Mouse (Mus musculus) limb, embryonic 14.5 days (tissue): Measurements from ENCODE around the gene Lyve1. TPM values are rescaled to one million over a fixed set of nuclear protein-coding genes. Genes with fewer than 3 reads are reported as not detected.
A peak's percentile ranks its signal among the peaks of the same experiment; 100 is the strongest.
"Not testable (repeated sequence)": the region's sequence is repeated elsewhere in the genome, so short reads cannot be mapped to it uniquely, and the experiment has no call there.

Source experiments
- ATAC-seq: fragments of 200-750 bp; cut with Nextera tagmentation; 2 replicates; pipeline ENCODE4 v1.8.0; 2017; ENCODE audit warnings: low read depth, moderate number of reproducible peaks, moderate TSS enrichment; ENCODE audit not compliant: low FRiP score
- DNase-seq: peaks from one replicate; pipeline ENCODE4 v3.0.0-alpha.2; 2015; ENCODE audit warnings: low spot score
- H3K27ac ChIP-seq: fragments of 300-500 bp; sonication (generic); replicated peaks from 2 replicates; pipeline ENCODE4 v1.5.1; 2014; ENCODE audit warnings: low read depth, mild to moderate bottlenecking, low read length, moderate library complexity, mixed read lengths
- H3K27me3 ChIP-seq: fragments of 300-500 bp; sonication (generic); 2 replicates; pipeline ENCODE4 v1.6.1; 2014; ENCODE audit warnings: low read length, mixed read lengths; ENCODE audit not compliant: control insufficient read depth, insufficient read depth
- H3K36me3 ChIP-seq: fragments of 300-500 bp; sonication (generic); 2 replicates; pipeline ENCODE4 v1.6.1; 2014; ENCODE audit warnings: mild to moderate bottlenecking, low read length, moderate library complexity, mixed read lengths; ENCODE audit not compliant: control insufficient read depth, insufficient read depth
- H3K4me1 ChIP-seq: fragments of 300-500 bp; sonication (generic); 2 replicates; pipeline ENCODE4 v1.6.1; 2014; ENCODE audit warnings: antibody characterized with exemption, low read length, mixed read lengths; ENCODE audit not compliant: control insufficient read depth, insufficient read depth
- H3K4me2 ChIP-seq: fragments of 300-500 bp; sonication (generic); replicated peaks from 2 replicates; pipeline ENCODE4 v1.6.1; 2014; ENCODE audit warnings: low read depth, mild to moderate bottlenecking, low read length, moderate library complexity; ENCODE audit not compliant: severe bottlenecking
- H3K4me3 ChIP-seq: fragments of 300-500 bp; sonication (generic); replicated peaks from 2 replicates; pipeline ENCODE4 v1.5.1; 2014; ENCODE audit warnings: low read length
- H3K9ac ChIP-seq: fragments of 300-500 bp; sonication (generic); 2 replicates; pipeline ENCODE4 v1.6.1; 2014; ENCODE audit warnings: mild to moderate bottlenecking, low read depth, low read length, moderate library complexity; ENCODE audit not compliant: severe bottlenecking
- H3K9me3 ChIP-seq: fragments of 300-500 bp; sonication (generic); 2 replicates; pipeline ENCODE4 v1.6.1; 2016; ENCODE audit warnings: low read length; ENCODE audit not compliant: control insufficient read depth
- POLR2A ChIP-seq: fragments of 200-500 bp; IDR thresholded peaks from 2 replicates; pipeline ENCODE4 v1.8.0; 2012; ENCODE audit warnings: inconsistent platforms, mild to moderate bottlenecking, moderate library complexity, borderline replicate concordance; ENCODE audit not compliant: insufficient read depth, insufficient read length; ENCODE audit errors: extremely low read depth
- WGBS: fragments of 180-500 bp; shearing (Covaris S2); extraction: QIAGEN DNeasy Blood & Tissue Kit; methylation state at CpG from one replicate; pipeline ENCODE4 v1.1.7; 2014; 5-methylcytosine and 5-hydroxymethylcytosine counted together
- polyA plus RNA-seq, 2 experiments: library from polyadenylated mRNA; depleted of rRNA in 1 of 2; stranded (reverse) in 1 of 2; unstranded in 1 of 2; fragments of >200 nt; fragmentation: Nextera tagmentation in 1 of 2; extraction: Ambion mirVana in 1 of 2; gene quantifications; 2 replicates each; pipeline versions ENCODE4 v1.2.1 to v1.2.3; 2012 to 2014

The Lyve1 gene
- polyA plus RNA-seq, 2 experiments, result 9.7 to 10.2 TPM

GRCm38 (mm10) chr7:110896453-110896852 is 33.4 kb upstream of the Lyve1 start:
- 87% methylated on average over 7 of the region's 7 CpGs for WGBS
- ATAC-seq, result no peak

GRCm38 (mm10) chr7:110895772-110896171 is 32.7 kb upstream of the Lyve1 start:
- not testable (repeated sequence) for H3K9me3 ChIP-seq, DNase-seq, H3K27ac ChIP-seq, H3K4me1 ChIP-seq, H3K4me3 ChIP-seq, H3K9ac ChIP-seq, H3K4me2 ChIP-seq, H3K36me3 ChIP-seq, H3K27me3 ChIP-seq
- 73% methylated on average over 10 of the region's 10 CpGs for WGBS
- peak; percentile 83 for ATAC-seq

More at GRCm38 (mm10) chr7:110896453-110896852, 33.4 kb upstream of the Lyve1 start:
- Histone ChIP-seq H3K36me3 (no peaks in the 10 kb centered on the region), H3K27me3 (no peaks in the 10 kb centered on the region), H3K4me3 (no peak overlapping the region), H3K9ac (no peak overlapping the region), H3K9me3 (no peaks in the 10 kb centered on the region), H3K4me2 (no peak overlapping the region), H3K4me1 (no peaks in the 10 kb centered on the region), H3K27ac (no peak overlapping the region)
- DNase-seq, result no peak
- no peak for TF ChIP-seq POLR2A

DNA sequence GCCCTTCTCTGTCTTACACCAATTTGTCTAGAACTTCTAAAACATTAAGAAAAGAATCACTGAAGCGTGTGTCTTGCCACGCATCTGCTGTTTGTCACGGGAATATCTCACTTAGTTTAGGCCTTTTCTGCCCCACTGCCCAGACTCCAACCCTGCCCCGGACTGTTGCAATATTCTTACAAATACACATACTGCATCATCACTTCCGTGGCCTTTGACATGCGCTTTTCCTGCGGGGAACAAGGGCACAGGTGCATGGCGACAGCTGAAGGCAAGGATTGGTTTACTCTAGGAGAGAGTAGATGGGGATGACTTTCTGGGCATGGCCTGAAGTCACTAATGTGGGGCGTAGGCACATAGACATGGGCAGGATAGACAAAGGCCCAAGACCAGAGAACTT is 31.6 kb upstream of the Lyve1 start:
- 88% methylated on average over 9 of the region's 9 CpGs for WGBS
- H3K4me2 ChIP-seq, result no peak overlapping the region
- H3K4me1 ChIP-seq, result no peaks in the 10 kb centered on the region
- ATAC-seq, result no peak
- no peak for TF ChIP-seq POLR2A
- no peaks in the 10 kb centered on the region for H3K27me3 ChIP-seq
- H3K9me3 ChIP-seq, result no peaks in the 10 kb centered on the region
- H3K4me3 ChIP-seq, result no peak overlapping the region
- no peak for DNase-seq
- no peak overlapping the region for H3K9ac ChIP-seq
- H3K27ac ChIP-seq, result no peak overlapping the region
- no peaks in the 10 kb centered on the region for H3K36me3 ChIP-seq

- no peaks in the 10 kb centered on the region for H3K9me3 ChIP-seq
- ATAC-seq (no peak), DNase-seq (no peak)
- H3K9ac ChIP-seq, result no peak overlapping the region
- H3K27me3 ChIP-seq, result no peaks in the 10 kb centered on the region
- 74% methylated on average over 10 of the region's 10 CpGs for WGBS
- TF ChIP-seq POLR2A, result no peak
- no peak overlapping the region for H3K4me3 ChIP-seq
- no peaks in the 10 kb centered on the region for H3K36me3 ChIP-seq
- H3K27ac ChIP-seq, result no peak overlapping the region
- no peak overlapping the region for H3K4me2 ChIP-seq
- no peaks in the 10 kb centered on the region for H3K4me1 ChIP-seq
Observed at GRCm38 (mm10) chr7:110893943-110894610, 31.0 kb upstream of the Lyve1 start.

GRCm38 (mm10) chr7:110891501-110891986 is 28.5 kb upstream of the Lyve1 start:
- WGBS, result 75% methylated on average over 9 of the region's 9 CpGs
- Histone ChIP-seq H3K4me1 (no peaks in the 10 kb centered on the region), H3K9ac (no peak overlapping the region), H3K27ac (no peak overlapping the region), H3K4me3 (no peak overlapping the region), H3K4me2 (no peak overlapping the region), H3K9me3 (no peaks in the 10 kb centered on the region), H3K27me3 (no peaks in the 10 kb centered on the region), H3K36me3 (no peaks in the 10 kb centered on the region)
- DNase-seq (no peak), ATAC-seq (no peak)
- no peak for TF ChIP-seq POLR2A

- no peak overlapping the region for H3K9ac ChIP-seq
- DNase-seq (no peak), ATAC-seq (no peak)
- no peak overlapping the region for H3K4me2 ChIP-seq
- H3K27me3 ChIP-seq, result no peaks in the 10 kb centered on the region
- no peak overlapping the region for H3K4me3 ChIP-seq
- no peaks in the 10 kb centered on the region for H3K4me1 ChIP-seq
- H3K36me3 ChIP-seq, result no peaks in the 10 kb centered on the region
- TF ChIP-seq POLR2A, result no peak
- 66% methylated on average over 2 of the region's 2 CpGs for WGBS
- no peak overlapping the region for H3K27ac ChIP-seq
- no peaks in the 10 kb centered on the region for H3K9me3 ChIP-seq
Observed at GRCm38 (mm10) chr7:110881746-110882333, 18.8 kb upstream of the Lyve1 start.
